Mouse (Mus musculus) limb, embryonic 13.5 days (tissue): Measurements from ENCODE around the gene Ddr2. TPM values are rescaled to one million over a fixed set of nuclear protein-coding genes. Genes with fewer than 3 reads are reported as not detected.
A peak's percentile ranks its signal among the peaks of the same experiment; 100 is the strongest.
"Not testable (repeated sequence)": the region's sequence is repeated elsewhere in the genome, so short reads cannot be mapped to it uniquely, and the experiment has no call there.

Experiments used
- ATAC-seq: fragments of 200-750 bp; cut with Nextera tagmentation; 2 replicates; pipeline ENCODE4 v1.8.0; 2017; ENCODE audit warnings: low read depth, moderate number of reproducible peaks, moderate TSS enrichment; ENCODE audit not compliant: low FRiP score
- H3K27ac ChIP-seq: fragments of 300-500 bp; sonication (generic); 2 replicates; pipeline ENCODE4 v1.5.1; 2015; ENCODE audit warnings: inconsistent platforms, mild to moderate bottlenecking, moderate library complexity
- H3K27me3 ChIP-seq: fragments of 300-500 bp; sonication (generic); 2 replicates; pipeline ENCODE4 v1.6.1; 2015; ENCODE audit warnings: mild to moderate bottlenecking, inconsistent platforms
- H3K36me3 ChIP-seq: fragments of 300-500 bp; sonication (generic); 2 replicates; pipeline ENCODE4 v1.6.1; 2015; ENCODE audit warnings: inconsistent platforms, mild to moderate bottlenecking, moderate library complexity
- H3K4me1 ChIP-seq: fragments of 300-500 bp; sonication (generic); 2 replicates; pipeline ENCODE4 v1.6.1; 2015; ENCODE audit warnings: inconsistent platforms
- H3K4me2 ChIP-seq: fragments of 300-500 bp; sonication (generic); replicated peaks from 2 replicates; pipeline ENCODE4 v1.6.1; 2015; ENCODE audit warnings: inconsistent platforms, mild to moderate bottlenecking, moderate library complexity
- H3K4me3 ChIP-seq: fragments of 300-500 bp; sonication (generic); 2 replicates; pipeline ENCODE4 v1.5.1; 2015; ENCODE audit warnings: moderate library complexity, mild to moderate bottlenecking, inconsistent platforms
- H3K9ac ChIP-seq: fragments of 300-500 bp; sonication (generic); 2 replicates; pipeline ENCODE4 v1.6.1; 2015; ENCODE audit warnings: mild to moderate bottlenecking, inconsistent platforms
- H3K9me3 ChIP-seq: fragments of 300-500 bp; sonication (generic); 2 replicates; pipeline ENCODE4 v1.6.1; 2016; ENCODE audit warnings: inconsistent platforms
- WGBS: fragments of 180-500 bp; shearing (Covaris S2); methylation state at CpG from one replicate; pipeline ENCODE4 v1.1.7; 2015; 5-methylcytosine and 5-hydroxymethylcytosine counted together
- polyA plus RNA-seq: library from polyadenylated mRNA; unstranded; fragments of >200 nt; fragmentation: Nextera tagmentation; extraction: Ambion mirVana; gene quantifications from 2 replicates; pipeline ENCODE4 v1.2.1, GENCODE M21; 2015

The Ddr2 gene
- polyA plus RNA-seq, 1 experiment from 2014 or later = 122 TPM

DNA sequence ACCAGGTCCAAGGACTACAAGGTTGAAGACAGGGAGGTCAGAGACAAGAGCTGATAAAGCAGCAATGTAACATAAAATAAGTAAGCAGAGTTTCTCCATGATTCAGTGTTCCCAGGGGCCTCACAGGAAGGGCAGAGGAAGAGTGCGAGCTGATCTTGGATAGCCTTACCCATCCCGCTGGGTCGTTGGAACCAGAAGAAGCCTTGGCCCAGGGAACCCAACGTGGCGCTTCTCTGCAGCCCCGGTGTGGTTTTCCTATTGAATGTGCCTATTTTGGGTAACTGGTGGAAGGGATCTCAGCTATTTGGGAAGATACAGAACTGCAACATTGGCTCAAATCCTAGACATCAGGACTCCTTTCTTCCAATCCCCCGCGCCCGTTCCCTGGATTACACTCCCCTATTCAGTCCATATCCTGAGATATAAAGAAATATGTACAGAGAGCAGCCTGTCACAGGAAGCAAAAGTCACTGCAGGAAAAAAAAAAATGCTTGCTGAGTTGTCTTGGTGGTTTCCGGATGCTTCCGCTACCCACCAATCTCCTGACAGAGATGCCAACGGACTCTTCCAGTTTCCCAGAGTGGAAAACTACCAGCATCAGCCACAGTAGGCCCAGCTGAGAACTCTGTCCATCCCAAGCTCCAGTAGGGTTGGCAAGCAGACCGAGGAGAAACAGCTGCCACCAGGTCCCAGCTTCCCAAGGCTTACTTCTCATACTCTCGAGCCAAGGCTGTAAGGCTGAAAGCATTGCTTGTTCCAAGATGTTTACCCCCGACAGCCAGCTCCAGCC lies 99.7 kb downstream of the Ddr2 start:
- H3K27ac ChIP-seq = no peak overlapping the region
- H3K4me2 ChIP-seq = no peak overlapping the region
- H3K9me3 ChIP-seq = peaks cover 7% of the 10 kb centered on the region
- WGBS = 94% methylated on average over 15 of the region's 15 CpGs
- H3K27me3 ChIP-seq = no peaks in the 10 kb centered on the region
- no peak for ATAC-seq
- H3K9ac ChIP-seq = no peak overlapping the region
- H3K4me3 ChIP-seq = no peak overlapping the region
- peaks cover 34% of the 10 kb centered on the region for H3K36me3 ChIP-seq
- no peaks in the 10 kb centered on the region for H3K4me1 ChIP-seq

DNA sequence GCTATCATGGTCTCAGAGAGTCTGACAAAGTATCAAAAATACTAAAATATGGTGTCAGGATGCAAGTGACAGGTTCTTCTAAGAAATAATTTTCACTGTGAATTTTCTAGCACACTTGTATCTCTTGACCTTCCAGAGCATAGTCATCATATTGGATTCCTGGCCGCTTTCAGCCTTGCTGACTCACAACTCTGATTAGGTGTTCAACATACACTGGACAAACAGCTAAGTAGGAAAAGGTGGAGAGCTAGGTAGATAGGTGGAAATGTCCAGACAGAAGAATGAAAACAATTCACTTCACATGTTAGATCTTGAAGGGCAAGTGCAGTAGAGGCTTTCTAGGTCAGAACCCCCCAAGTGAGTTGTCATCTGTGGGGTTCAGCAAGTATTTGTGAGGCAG lies 101.3 kb downstream of the Ddr2 start:
- WGBS = 90% methylated on average over 1 of the region's 1 CpGs

DNA sequence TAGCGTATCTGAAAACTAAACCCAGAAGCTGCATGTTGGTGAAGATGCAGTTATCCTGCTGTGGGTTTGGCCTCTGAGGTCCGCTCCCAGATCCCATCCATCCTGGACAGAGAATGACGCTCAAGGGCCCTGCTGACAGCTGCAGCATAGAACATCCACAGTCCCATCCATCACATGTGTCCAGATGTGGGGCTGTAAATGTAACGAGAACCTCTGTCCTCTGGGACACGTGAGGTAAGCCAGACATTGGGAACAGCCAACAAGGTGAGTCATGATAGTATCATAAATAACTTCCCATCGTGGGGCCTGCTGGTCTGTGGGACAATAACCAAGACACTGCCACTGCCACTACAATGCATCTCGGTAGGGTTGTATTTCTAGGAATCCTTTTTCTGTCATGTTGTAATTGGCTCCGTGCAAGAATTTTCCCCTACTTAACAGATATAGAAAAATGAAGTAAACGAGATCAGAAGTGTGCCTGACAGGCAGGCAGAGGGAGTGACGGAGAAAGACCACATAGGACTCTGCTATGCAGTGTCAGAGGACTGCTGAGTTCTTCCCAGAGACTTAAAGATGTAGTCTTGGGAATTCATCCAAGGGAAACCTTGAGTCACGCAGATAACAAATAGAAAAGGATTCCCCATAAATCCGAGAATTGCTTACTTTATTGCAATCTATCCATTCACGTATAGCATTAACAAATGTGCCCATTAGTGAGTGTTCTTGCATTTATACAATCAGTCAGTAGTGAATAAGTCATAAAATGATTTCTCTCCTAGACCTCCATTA lies 101.9 kb downstream of the Ddr2 start:
- Histone ChIP-seq H3K4me3 (no peak overlapping the region), H3K4me1 (no peaks in the 10 kb centered on the region), H3K9me3 (no peaks in the 10 kb centered on the region), H3K27ac (no peak overlapping the region), H3K27me3 (no peaks in the 10 kb centered on the region), H3K9ac (no peak overlapping the region), H3K36me3 (peaks cover 43% of the 10 kb centered on the region), H3K4me2 (no peak overlapping the region)
- whole genome bisulfite sequencing = 68% methylated on average over 13 of the region's 13 CpGs
- ATAC-seq = no peak

More for the DNA sequence above, 101.3 kb downstream of the Ddr2 start:
- H3K9me3 ChIP-seq = no peaks in the 10 kb centered on the region
- H3K27ac ChIP-seq = no peak overlapping the region
- H3K4me2 ChIP-seq = no peak overlapping the region
- no peak overlapping the region for H3K9ac ChIP-seq
- H3K27me3 ChIP-seq = no peaks in the 10 kb centered on the region
- H3K4me3 ChIP-seq = no peak overlapping the region
- peaks cover 38% of the 10 kb centered on the region for H3K36me3 ChIP-seq
- no peaks in the 10 kb centered on the region for H3K4me1 ChIP-seq
- no peak for ATAC-seq

DNA sequence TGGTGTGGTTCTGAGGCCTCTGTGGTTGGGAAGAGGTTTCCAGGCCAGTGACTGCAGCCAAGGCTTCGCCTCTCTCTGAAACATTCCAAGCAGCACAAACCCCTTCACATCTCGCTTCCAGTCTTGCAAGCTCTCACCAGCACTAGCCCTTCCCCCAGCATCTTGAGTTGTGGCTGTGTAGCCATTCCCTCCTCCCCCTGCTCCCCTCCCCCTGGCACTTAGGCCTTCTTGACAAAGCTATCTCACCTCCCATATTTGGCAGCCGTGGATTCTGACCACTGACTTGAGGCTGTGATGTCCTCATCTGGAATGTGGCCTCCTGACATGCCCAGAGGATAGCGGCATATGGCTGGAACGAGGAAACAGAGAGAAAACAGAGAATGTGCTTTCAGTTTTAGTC lies 104.0 kb downstream of the Ddr2 start:
- Histone ChIP-seq H3K4me2 (no peak overlapping the region), H3K4me1 (no peaks in the 10 kb centered on the region), H3K4me3 (no peak overlapping the region), H3K27ac (no peak overlapping the region; the same call in 1 of the 2 replicates), H3K36me3 (peaks cover 53% of the 10 kb centered on the region), H3K9ac (no peak overlapping the region), H3K9me3 (no peaks in the 10 kb centered on the region), H3K27me3 (no peaks in the 10 kb centered on the region)
- 64% methylated on average over 5 of the region's 5 CpGs for WGBS
- no peak for ATAC-seq

GRCm38 (mm10) chr1:170005297-170005696 lies 105.3 kb downstream of the Ddr2 start:
- Histone ChIP-seq H3K9me3 (no peaks in the 10 kb centered on the region), H3K4me2 (no peak overlapping the region), H3K36me3 (peaks cover 57% of the 10 kb centered on the region), H3K4me3 (no peak overlapping the region), H3K27ac (no peak overlapping the region), H3K27me3 (no peaks in the 10 kb centered on the region), H3K9ac (no peak overlapping the region), H3K4me1 (no peaks in the 10 kb centered on the region)
- ATAC-seq = no peak
- 78% methylated on average over 3 of the region's 3 CpGs for WGBS

DNA sequence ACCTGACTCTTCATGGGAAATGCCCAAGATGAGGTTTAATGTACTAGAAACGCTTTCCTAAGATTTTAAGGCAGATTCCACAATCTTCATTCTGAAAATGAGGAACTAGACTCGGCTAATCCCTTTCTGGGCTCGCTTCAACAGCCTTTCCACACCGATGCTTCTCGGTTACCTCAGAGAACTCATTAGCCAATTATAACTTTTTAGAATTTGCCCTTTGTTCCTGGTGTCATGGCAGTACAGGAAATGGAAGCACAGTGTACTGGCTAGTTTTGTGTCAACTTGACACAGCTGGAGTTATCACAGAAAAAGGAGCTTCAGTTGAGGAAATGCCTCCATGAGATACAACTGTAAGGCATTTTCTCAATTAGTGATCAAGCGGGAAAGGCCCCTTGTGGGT lies 116.7 kb downstream of the Ddr2 start:
- H3K4me3 ChIP-seq, H3K9ac ChIP-seq, H3K4me2 ChIP-seq, H3K27me3 ChIP-seq, H3K9me3 ChIP-seq, ATAC-seq, H3K27ac ChIP-seq, H3K4me1 ChIP-seq: not testable (repeated sequence)
- 93% methylated on average over 6 of the region's 6 CpGs for WGBS
- H3K36me3 ChIP-seq = peaks cover 72% of the 10 kb centered on the region

- Histone ChIP-seq H3K4me2 (no peak overlapping the region), H3K9me3 (no peaks in the 10 kb centered on the region), H3K9ac (no peak overlapping the region), H3K27me3 (no peaks in the 10 kb centered on the region), H3K4me1 (no peaks in the 10 kb centered on the region), H3K4me3 (no peak overlapping the region), H3K36me3 (peaks cover 54% of the 10 kb centered on the region), H3K27ac (0 out of 2 replicates have a peak overlapping the region, but pooled peaks have one; percentile 22)
- ATAC-seq = peak; percentile 69; the same call in 1 of the 2 replicates
- 64% methylated on average over 1 of the region's 1 CpGs for WGBS
Measured at GRCm38 (mm10) chr1:169986166-169986565, 124.4 kb downstream of the Ddr2 start.

DNA sequence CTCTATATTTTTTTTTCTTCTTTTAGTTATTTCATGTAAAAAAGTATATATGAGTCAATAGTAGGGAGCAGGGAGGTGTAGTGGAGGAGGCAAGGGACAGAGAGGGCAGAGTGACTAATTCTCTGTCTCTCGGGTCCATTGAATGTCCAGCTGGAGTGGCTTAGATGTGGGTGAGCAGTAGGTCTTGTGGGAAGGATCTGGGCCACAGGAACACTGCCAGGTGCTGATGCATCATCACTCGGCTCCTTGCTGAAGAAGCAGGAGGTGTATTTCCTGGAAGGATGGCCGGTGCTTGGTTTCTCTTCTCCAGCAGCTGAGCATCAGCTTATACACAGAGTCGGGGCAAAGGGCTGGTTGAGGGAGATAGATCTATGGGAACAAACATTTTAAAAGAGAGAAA lies 132.9 kb downstream of the Ddr2 start:
- no peak overlapping the region for H3K4me2 ChIP-seq
- H3K4me1 ChIP-seq = no peaks in the 10 kb centered on the region
- no peaks in the 10 kb centered on the region for H3K27me3 ChIP-seq
- H3K27ac ChIP-seq = no peak overlapping the region
- H3K9me3 ChIP-seq = no peaks in the 10 kb centered on the region
- H3K9ac ChIP-seq = no peak overlapping the region
- no peak for ATAC-seq
- peaks cover 68% of the 10 kb centered on the region for H3K36me3 ChIP-seq
- no peak overlapping the region for H3K4me3 ChIP-seq
- WGBS = 90% methylated on average over 4 of the region's 4 CpGs

- Histone ChIP-seq H3K4me2 (no peak overlapping the region), H3K36me3 (peaks cover 39% of the 10 kb centered on the region), H3K9me3 (no peaks in the 10 kb centered on the region), H3K27ac (no peak overlapping the region), H3K4me3 (no peak overlapping the region), H3K27me3 (no peaks in the 10 kb centered on the region), H3K4me1 (peaks cover 15% of the 10 kb centered on the region), H3K9ac (no peak overlapping the region)
- no peak for ATAC-seq
- WGBS = 87% methylated on average over 2 of the region's 2 CpGs
Measured at GRCm38 (mm10) chr1:169971998-169972397, 138.6 kb downstream of the Ddr2 start.

GRCm38 (mm10) chr1:169970936-169971335 lies 139.6 kb downstream of the Ddr2 start:
- Histone ChIP-seq H3K9me3 (no peaks in the 10 kb centered on the region), H3K4me2 (no peak overlapping the region), H3K4me3 (no peak overlapping the region), H3K27me3 (no peaks in the 10 kb centered on the region), H3K4me1 (peaks cover 15% of the 10 kb centered on the region), H3K36me3 (peaks cover 32% of the 10 kb centered on the region), H3K27ac (no peak overlapping the region), H3K9ac (no peak overlapping the region)
- WGBS = 86% methylated on average over 4 of the region's 4 CpGs
- ATAC-seq = no peak

DNA sequence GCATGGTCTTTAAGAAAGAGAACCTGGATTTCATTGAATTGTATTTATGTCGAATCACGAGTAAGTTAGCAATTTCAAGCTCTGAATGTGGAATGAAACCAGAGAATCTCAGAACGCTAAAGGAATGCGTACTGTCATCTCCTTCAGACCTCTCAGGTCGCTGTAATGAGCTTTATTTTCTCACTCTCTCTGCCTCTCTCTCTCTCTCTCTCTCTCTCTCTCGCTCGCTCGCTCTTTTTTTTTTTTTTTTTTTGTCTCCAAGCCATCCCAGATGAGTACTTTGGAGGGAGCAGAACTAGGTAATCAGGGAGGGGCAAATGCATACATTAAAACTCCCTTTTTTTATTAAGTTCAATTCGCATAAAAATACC lies 141.1 kb downstream of the Ddr2 start:
- Histone ChIP-seq H3K4me2 (peak overlapping the region; percentile 87), H3K36me3 (peaks cover 31% of the 10 kb centered on the region), H3K27me3 (no peaks in the 10 kb centered on the region), H3K4me1 (peaks cover 15% of the 10 kb centered on the region), H3K27ac (peak overlapping the region; percentile 70), H3K4me3 (peak overlapping the region; percentile 58), H3K9me3 (no peaks in the 10 kb centered on the region), H3K9ac (peak overlapping the region; percentile 67)
- ATAC-seq = peak; percentile 60
- 3% methylated on average over 9 of the region's 9 CpGs for WGBS

DNA sequence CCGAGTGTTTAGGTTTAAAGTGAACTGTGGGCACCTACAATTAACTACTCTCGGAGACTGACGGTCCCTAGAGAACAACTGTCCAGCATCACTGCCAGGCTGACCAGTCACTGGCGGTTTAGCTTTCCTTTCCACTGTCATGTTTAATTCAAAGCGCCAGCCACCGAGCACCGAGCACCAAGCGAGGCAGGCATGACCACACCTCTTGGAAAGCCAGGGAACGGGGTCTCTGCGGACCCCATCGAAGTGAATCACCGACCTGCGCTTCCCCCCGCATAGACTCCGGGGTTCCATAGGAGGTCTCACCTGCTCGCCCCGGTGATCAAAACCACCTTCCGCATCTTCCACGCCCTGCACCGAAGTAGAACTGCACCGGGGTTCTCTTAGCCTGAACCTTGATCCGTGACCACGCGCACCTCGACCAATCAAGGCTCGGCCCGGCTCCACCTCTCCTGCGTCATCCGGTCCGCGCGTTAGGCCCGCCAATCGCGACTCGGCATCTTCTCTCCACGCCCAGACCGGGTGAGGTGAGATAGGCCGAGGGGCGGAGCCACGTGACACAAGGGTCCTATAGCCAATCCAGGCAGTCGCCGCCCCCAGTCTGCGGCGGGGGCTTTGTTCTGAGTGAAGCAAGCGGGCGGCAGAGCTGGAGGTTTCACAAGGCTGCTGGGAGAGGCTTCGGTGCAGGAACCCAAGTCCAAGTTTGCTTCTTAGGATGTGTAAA lies 141.6 kb downstream of the Ddr2 start, which contains the start of gene Hsd17b7:
Hsd17b7 (minus strand) TSS at position 450 of the 724 bp plus-strand sequence.
- H3K36me3 ChIP-seq = peaks cover 29% of the 10 kb centered on the region
- peak within 1 kb of the TSS; percentile 58 for H3K4me3 ChIP-seq
- peak within 1 kb of the TSS; percentile 87 for H3K4me2 ChIP-seq
- no peaks in the 10 kb centered on the region for H3K9me3 ChIP-seq
- peak within 1 kb of the TSS; percentile 70 for H3K27ac ChIP-seq
- peaks cover 15% of the 10 kb centered on the region for H3K4me1 ChIP-seq
- ATAC-seq = peak; percentile 100
- under 1% methylated on average over 48 of the region's 48 CpGs for WGBS
- H3K27me3 ChIP-seq = no peaks in the 10 kb centered on the region
- H3K9ac ChIP-seq = peak within 1 kb of the TSS; percentile 67
